Mouse (Mus musculus): ENCODE data around the gene Sycp1. TPM values are rescaled to one million over a fixed set of nuclear protein-coding genes. Genes with fewer than 3 reads are reported as not detected.

Sycp1 gene
- total and polyA plus RNA-seq, 3 experiments = not detected

GRCm38 (mm10) chr3:102970508-102970907, 34.6 kb upstream of the Sycp1 start:
- Histone ChIP-seq H3K4me1 (ENCODE audit: control insufficient read depth in 1 of 2, insufficient read depth in 2 of 2) (no peaks in the 10 kb centered on the region), H3K9me3 (replicated peaks; ENCODE audit: low read length) (no peaks in the 10 kb centered on the region), H3K4me2 (ENCODE audit: insufficient read depth, low read depth, poor library complexity, severe bottlenecking) (no peak overlapping the region), H3K27ac (ENCODE audit: insufficient read depth, low read depth) (no peak overlapping the region), H3K4me3 (replicated peaks in 1 of 3; ENCODE audit: low read depth in 2 of 3, low read length in 2 of 3, poor library complexity in 1 of 3) (no peak overlapping the region), H3K36me3 (replicated peaks in 1 of 2; ENCODE audit: control insufficient read depth in 1 of 2, insufficient read depth in 1 of 2, low read length in 1 of 2) (no peaks in the 10 kb centered on the region), H3K27me3 (replicated peaks) (no peaks in the 10 kb centered on the region), H3K9ac (ENCODE audit: insufficient read depth, low read depth) (no peak overlapping the region), H3K79me2 (replicated peaks; ENCODE audit: control insufficient read depth, extremely low read depth, insufficient read depth, poor library complexity, severe bottlenecking) (no peaks in the 10 kb centered on the region)
- dilution Hi-C loops (cut with MboI; ENCODE audit: extremely low pct_ligation_motif_present, extremely low pct_unique_long_range_greater_than_20kb, low sequenced_read_pairs) (no loop called here), in situ Hi-C loops (cut with MboI; ENCODE audit: low pct_ligation_motif_present, low pct_unique_long_range_greater_than_20kb, low sequenced_read_pairs) (no loop called here)
- no peak for TF ChIP-seq ZMIZ1 (IDR thresholded peaks at IDR 0.05; ENCODE audit: low read depth, low read length)
- no peak for TF ChIP-seq POLR2A (IDR thresholded peaks at IDR 0.05; ENCODE audit: low read depth, low read length)
- no peak for TF ChIP-seq E2F4 (IDR thresholded peaks at IDR 0.05; ENCODE audit: insufficient replicate concordance, low read depth, low read length)
- TF ChIP-seq JUND (conservative IDR thresholded peaks at IDR 0.05; ENCODE audit: low read depth, low read length) = no peak
- TF ChIP-seq GABPA (IDR thresholded peaks at IDR 0.05; ENCODE audit: insufficient replicate concordance, low read depth, low read length) = no peak
- no peak for DNase-seq (ENCODE audit: extremely low read depth)

GRCm38 (mm10) chr3:102970067-102970466, 34.2 kb upstream of the Sycp1 start:
- dilution Hi-C loops (cut with MboI; ENCODE audit: extremely low pct_ligation_motif_present, extremely low pct_unique_long_range_greater_than_20kb, low sequenced_read_pairs) = no loop called here
- Histone ChIP-seq H3K9ac (ENCODE audit: insufficient read depth, low read depth) (no peak overlapping the region), H3K27ac (ENCODE audit: insufficient read depth, low read depth) (no peak overlapping the region), H3K27me3 (replicated peaks) (no peaks in the 10 kb centered on the region), H3K79me2 (replicated peaks; ENCODE audit: control insufficient read depth, extremely low read depth, insufficient read depth, poor library complexity, severe bottlenecking) (no peaks in the 10 kb centered on the region), H3K36me3 (replicated peaks in 1 of 2; ENCODE audit: control insufficient read depth in 1 of 2, insufficient read depth in 1 of 2, low read length in 1 of 2) (no peaks in the 10 kb centered on the region), H3K4me2 (ENCODE audit: insufficient read depth, low read depth, poor library complexity, severe bottlenecking) (no peak overlapping the region), H3K4me1 (ENCODE audit: control insufficient read depth in 1 of 2, insufficient read depth in 2 of 2) (no peaks in the 10 kb centered on the region), H3K4me3 (replicated peaks in 1 of 3; ENCODE audit: low read depth in 2 of 3, low read length in 2 of 3, poor library complexity in 1 of 3) (no peak overlapping the region), H3K9me3 (replicated peaks; ENCODE audit: low read length) (no peaks in the 10 kb centered on the region)
- in situ Hi-C loops (cut with MboI; ENCODE audit: low pct_ligation_motif_present, low pct_unique_long_range_greater_than_20kb, low sequenced_read_pairs) = no loop called here
- TF ChIP-seq ZNF384 (IDR thresholded peaks at IDR 0.05; ENCODE audit: low read depth, low read length) = no peak
- no peak for DNase-seq (ENCODE audit: extremely low read depth)

GRCm38 (mm10) chr3:102964033-102964432, 28.1 kb upstream of the Sycp1 start, which contains the start of gene Nr1h5:
Nr1h5 (minus strand) TSS chr3:102964133.
- Histone ChIP-seq H3K4me3 (replicated peaks in 1 of 3; ENCODE audit: low read depth in 2 of 3, low read length in 2 of 3, poor library complexity in 1 of 3) (no peak within 1 kb of the TSS), H3K79me2 (replicated peaks; ENCODE audit: control insufficient read depth, extremely low read depth, insufficient read depth, poor library complexity, severe bottlenecking) (no peaks in the 10 kb centered on the region), H3K27me3 (replicated peaks) (no peaks in the 10 kb centered on the region), H3K4me2 (ENCODE audit: insufficient read depth, low read depth, poor library complexity, severe bottlenecking) (no peak within 1 kb of the TSS), H3K27ac (ENCODE audit: insufficient read depth, low read depth) (no peak within 1 kb of the TSS), H3K9ac (ENCODE audit: insufficient read depth, low read depth) (no peak within 1 kb of the TSS), H3K36me3 (replicated peaks in 1 of 2; ENCODE audit: control insufficient read depth in 1 of 2, insufficient read depth in 1 of 2, low read length in 1 of 2) (no peaks in the 10 kb centered on the region), H3K9me3 (replicated peaks; ENCODE audit: low read length) (no peaks in the 10 kb centered on the region), H3K4me1 (ENCODE audit: control insufficient read depth in 1 of 2, insufficient read depth in 2 of 2) (no peaks in the 10 kb centered on the region)
- in situ Hi-C loops (cut with MboI; ENCODE audit: low pct_ligation_motif_present, low pct_unique_long_range_greater_than_20kb, low sequenced_read_pairs) (no loop called here), dilution Hi-C loops (cut with MboI; ENCODE audit: extremely low pct_ligation_motif_present, extremely low pct_unique_long_range_greater_than_20kb, low sequenced_read_pairs) (no loop called here)
- TF ChIP-seq IRF4 (IDR thresholded peaks at IDR 0.05; ENCODE audit: low read depth, low read length) (no peak), ZC3H11A (IDR thresholded peaks at IDR 0.05; ENCODE audit: low read depth, low read length) (no peak), TBP (conservative IDR thresholded peaks at IDR 0.05; ENCODE audit: low read depth, low read length) (no peak), USF1 (IDR thresholded peaks at IDR 0.05; ENCODE audit: low read depth, low read length) (no peak), NRF1 (IDR thresholded peaks at IDR 0.05; ENCODE audit: low read depth, low read length) (no peak)
- no peak for DNase-seq (ENCODE audit: extremely low read depth)

Data from CH12.LX (cell line).